Mouse (Mus musculus) adipocyte (in vitro differentiated cells): ENCODE data around the gene Bbs12.

ENCODE experiments used
- DNase-seq: peaks from one replicate; pipeline ENCODE4 v3.0.0-alpha.2; 2016; ENCODE audit warnings: low spot score

The Bbs12 gene

GRCm38 (mm10) chr3:37326627-37327026 is 14.3 kb downstream of the Bbs12 start:
- DNase-seq: no peak

- peak; percentile 39 for DNase-seq
Measured at GRCm38 (mm10) chr3:37328489-37328888, 16.1 kb downstream of the Bbs12 start.

GRCm38 (mm10) chr3:37329963-37330362 is 17.6 kb downstream of the Bbs12 start:
- DNase-seq: no peak

GRCm38 (mm10) chr3:37331999-37332449 is 19.7 kb downstream of the Bbs12 start:
- DNase-seq: peak; percentile 55

- DNase-seq: no peak
Measured at GRCm38 (mm10) chr3:37334053-37334452, 21.7 kb downstream of the Bbs12 start.

- peak; percentile 45 for DNase-seq
Measured at GRCm38 (mm10) chr3:37341110-37341509, 28.8 kb downstream of the Bbs12 start.

GRCm38 (mm10) chr3:37342811-37343210 is 30.5 kb downstream of the Bbs12 start:
- DNase-seq: peak; percentile 32

- DNase-seq: no peak
Measured at GRCm38 (mm10) chr3:37347671-37348070, 35.3 kb downstream of the Bbs12 start.

- peak; percentile 68 for DNase-seq
Measured at GRCm38 (mm10) chr3:37348221-37349165, 36.1 kb downstream of the Bbs12 start, which contains the start of gene Fgf2. TSS of gene Fgf2 (plus strand) at chr3:37348346.

- no peak for DNase-seq
Measured at GRCm38 (mm10) chr3:37349166-37349548, 36.8 kb downstream of the Bbs12 start.

- no peak for DNase-seq
Measured at GRCm38 (mm10) chr3:37350386-37350785, 38.0 kb downstream of the Bbs12 start.

GRCm38 (mm10) chr3:37353951-37354481 is 41.7 kb downstream of the Bbs12 start:
- peak; percentile 48 for DNase-seq

GRCm38 (mm10) chr3:37354737-37355136 is 42.4 kb downstream of the Bbs12 start:
- peak; percentile 51 for DNase-seq

- peak; percentile 63 for DNase-seq
Measured at GRCm38 (mm10) chr3:37360729-37361128, 48.4 kb downstream of the Bbs12 start.

GRCm38 (mm10) chr3:37365144-37365543 is 52.8 kb downstream of the Bbs12 start:
- no peak for DNase-seq

- no peak for DNase-seq
Measured at GRCm38 (mm10) chr3:37365976-37366375, 53.6 kb downstream of the Bbs12 start.

- peak; percentile 68 for DNase-seq
Measured at GRCm38 (mm10) chr3:37366381-37367053, 54.2 kb downstream of the Bbs12 start.

GRCm38 (mm10) chr3:37370407-37370806 is 58.1 kb downstream of the Bbs12 start:
- DNase-seq: no peak
